Mouse (Mus musculus) thymus, postnatal 14 days (tissue): ENCODE results near the gene Fxr2.
"Not testable (repeated sequence)": the region's sequence is repeated elsewhere in the genome, so short reads cannot be mapped to it uniquely, and the experiment has no call there.

Experiments
- DNase-seq: peaks from one replicate; pipeline ENCODE4 v3.0.0; 2021

The Fxr2 gene

DNA sequence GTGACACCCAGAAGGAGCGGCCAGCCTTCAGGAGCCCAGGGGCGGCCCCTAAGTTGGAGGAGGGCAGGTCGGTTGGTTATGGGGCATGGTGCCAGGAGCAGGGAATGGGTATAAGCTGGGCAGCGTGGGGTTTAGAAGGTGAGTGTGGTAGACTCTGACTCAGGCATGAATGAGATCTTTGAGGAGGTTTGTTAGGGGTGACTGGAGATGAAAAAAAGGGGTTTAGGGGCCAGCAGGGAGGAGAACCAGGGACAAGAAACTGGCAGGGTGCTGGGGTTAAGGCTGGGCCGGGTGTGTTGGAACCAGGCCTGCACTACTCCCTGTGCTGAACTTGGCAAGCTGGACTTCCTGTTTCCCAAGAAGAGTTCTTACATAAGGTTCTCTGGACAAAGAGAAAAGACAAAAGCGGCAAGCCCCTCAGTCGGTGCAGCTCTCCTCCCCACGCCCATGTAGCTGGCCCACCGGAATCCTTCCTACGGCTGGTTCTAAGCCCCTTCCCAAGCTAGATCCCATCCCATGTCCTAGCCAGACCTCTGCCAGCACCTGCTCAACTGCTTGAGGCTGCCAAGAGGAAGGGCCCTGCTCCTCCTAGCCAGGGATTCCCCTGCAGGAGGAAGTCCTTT, 52.8 kb downstream of the Fxr2 start, which contains the start of gene Tnfsf13:
Gene Tnfsf13, minus strand, starts transcription at position 259 of the 623 bp plus-strand sequence.
- DNase-seq = no peak

GRCm38 (mm10) chr11:69686377-69686776, 53.6 kb downstream of the Fxr2 start:
- no peak for DNase-seq

GRCm38 (mm10) chr11:69687061-69687460, 54.3 kb downstream of the Fxr2 start:
- DNase-seq = no peak

- no peak for DNase-seq
These were observed 57.1 kb downstream of the Fxr2 start for GRCm38 (mm10) chr11:69689891-69690290.

- DNase-seq = no peak
These were observed 59.5 kb downstream of the Fxr2 start for GRCm38 (mm10) chr11:69692196-69692811.

DNA sequence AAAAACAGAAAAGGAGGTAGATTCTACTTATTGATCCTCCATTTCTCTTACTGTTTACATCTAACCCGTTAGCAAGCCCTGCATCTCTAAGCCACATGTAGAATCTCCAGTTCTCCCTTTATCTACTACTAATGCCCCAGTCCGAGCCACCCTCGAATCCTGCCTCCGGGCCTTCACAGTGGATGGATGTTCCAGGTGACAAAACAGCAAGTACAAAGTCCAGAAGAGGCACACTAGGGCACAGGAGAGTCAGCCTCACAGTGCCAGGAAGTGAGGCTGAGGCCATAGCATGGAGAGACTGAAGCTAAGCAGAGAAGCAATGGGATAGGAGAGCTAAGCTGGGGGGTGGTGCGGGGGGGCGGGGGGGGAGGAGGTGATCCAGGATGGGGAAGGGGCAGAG, 60.1 kb downstream of the Fxr2 start:
- DNase-seq = no peak

DNA sequence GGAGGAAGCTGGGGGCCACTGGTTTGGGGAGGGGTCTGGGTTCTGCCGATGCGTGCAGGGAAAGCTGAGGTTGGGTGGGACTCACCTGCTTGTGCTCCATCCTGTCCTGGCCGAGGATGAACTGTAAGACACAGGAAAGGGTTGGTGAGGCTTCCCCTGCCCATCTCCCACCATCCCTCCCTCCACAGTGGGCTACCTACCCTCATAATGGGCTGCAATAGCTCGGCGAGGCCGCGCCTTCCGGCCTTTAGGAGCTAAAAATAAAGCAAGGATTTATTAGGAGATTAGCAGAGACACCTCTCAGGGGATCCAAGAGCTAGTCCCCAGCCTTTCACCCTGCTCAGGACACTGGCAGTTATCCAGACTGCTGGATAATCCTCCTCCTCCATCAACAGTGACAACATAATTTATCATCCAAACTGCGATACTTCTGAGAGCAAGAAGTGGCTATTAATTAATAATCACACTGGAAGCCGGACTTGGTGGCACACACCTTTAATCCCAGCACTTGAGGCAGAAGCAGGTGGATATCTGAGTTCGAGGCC, 60.7 kb downstream of the Fxr2 start:
- DNase-seq = no peak

DNA sequence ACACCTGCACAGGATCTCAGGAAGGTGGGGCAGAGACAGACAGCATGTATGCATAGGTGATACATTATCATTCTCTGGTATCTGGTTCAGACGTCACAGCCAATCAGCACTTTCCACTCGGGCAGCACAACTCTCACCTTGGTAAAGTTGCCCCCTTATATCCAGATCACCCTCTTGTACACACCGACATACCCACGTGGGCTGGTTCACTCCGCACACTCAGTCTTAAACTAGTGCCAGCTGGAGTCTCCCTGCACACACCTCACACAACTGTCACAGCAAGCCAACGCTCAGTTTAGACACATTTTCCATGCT, 62.2 kb downstream of the Fxr2 start:
- no peak for DNase-seq

DNA sequence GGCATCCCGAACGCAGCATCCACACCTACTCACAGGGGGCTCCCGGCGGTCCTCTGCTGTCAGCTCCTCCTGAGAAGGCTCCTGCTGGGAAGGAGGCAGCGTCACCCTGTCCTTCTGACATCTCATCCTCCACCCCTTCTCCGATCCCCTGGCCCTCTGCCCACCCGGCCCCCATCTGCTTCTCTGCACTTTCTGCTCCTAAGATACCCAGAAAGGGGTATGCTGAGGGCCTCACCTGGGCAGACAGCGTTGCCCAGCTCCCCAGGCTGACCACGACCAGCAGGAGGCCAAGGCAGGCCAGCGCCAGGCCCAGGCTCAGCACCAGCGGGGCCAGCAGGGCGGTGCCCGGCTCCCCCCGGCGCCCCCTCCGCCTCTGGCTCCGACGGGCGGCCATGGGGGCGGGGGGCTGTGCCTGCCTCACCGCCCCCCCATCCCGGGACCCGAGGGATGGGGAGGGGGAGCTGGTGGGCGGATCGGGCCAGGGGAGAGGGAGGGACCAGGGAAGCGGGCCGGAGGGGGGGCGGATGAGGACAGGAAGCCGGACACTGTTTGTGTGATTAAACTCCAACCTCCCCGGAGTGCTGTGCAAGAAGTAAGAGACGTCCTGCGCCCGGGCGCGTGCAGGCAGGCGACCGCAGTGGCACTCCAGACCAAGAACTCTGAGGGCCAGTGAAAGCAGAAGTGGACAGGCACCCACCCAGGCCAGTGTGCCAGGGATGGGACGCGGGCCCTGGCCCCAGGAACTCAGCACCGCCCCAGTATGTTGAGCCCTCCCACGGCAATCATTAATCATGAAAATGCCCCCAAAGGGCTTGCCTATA, 62.8 kb downstream of the Fxr2 start, which contains the start of the genes Tnfsf12 and Tnfsfm13:
Gene Tnfsf12, minus strand, starts transcription at position 489 of the 821 bp plus-strand sequence.
Gene Tnfsfm13, minus strand, starts transcription at position 738 of the 821 bp plus-strand sequence.
- DNase-seq = no peak

DNA sequence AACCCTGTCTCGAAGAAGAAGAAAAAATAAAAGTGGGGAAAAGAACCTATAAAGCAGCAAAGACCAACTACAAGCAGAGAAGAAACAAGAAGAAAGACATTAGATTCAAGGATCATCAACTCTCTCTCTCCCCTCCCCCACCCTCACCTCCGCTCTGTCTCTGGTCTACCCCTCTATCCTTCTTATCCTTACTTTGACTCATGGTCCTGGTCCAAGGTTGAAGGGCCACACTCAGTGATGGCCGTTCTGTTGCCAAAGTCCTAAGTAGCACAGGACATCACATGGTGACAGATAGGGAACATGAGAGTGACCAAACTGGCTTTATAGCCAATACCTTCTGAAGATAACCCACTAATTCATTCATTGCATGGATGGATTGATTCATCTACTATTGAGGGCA, 64.6 kb downstream of the Fxr2 start:
- DNase-seq = no peak

- DNase-seq = no peak
These were observed 65.8 kb downstream of the Fxr2 start for GRCm38 (mm10) chr11:69698574-69698973.

DNA sequence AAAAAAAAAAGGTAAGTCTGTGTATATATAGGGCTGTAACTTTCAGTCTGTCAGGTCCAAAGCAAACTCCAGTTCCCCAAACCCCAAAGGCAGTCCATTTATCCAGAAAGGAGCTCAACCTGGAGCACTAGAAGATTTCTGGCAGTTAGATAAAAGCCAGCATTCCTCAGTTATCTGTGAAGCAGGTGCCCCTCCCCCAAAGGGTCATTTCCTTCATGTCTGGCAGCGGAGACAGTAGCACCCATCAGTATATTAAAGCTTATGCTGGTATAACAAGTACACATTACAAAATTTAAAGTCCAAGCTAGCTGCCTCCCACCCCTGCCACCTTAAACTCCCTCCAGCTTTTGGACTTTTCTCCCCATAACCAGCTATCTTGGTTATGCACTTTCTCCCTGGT, 66.8 kb downstream of the Fxr2 start:
- no peak for DNase-seq

DNA sequence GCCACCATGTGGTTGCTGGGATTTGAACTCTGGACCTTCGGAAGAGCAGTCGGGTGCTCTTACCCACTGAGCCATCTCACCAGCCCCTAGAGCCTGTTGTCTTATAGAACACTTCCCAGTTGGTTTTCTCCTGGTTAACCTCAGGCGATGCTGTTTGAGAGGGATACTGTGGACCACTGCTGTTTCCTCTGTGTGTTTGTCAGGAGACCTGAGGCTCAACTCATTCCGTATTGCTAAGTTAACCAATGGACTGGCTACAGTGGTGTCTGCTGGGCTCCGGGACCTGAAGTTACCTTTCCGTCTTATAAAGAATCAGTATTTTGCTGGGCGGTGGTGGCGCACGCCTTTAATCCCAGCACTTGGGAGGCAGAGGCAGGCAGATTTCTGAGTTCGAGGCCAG, 70.1 kb downstream of the Fxr2 start:
- DNase-seq = not testable (repeated sequence)
